Mouse (Mus musculus) bone marrow macrophage, adult 2 months (primary cell): ENCODE results near the gene Zfp273.

Experiments used
- CTCF ChIP-seq: IDR thresholded peaks from 2 replicates; pipeline ENCODE4 v1.5.1; 2012; ENCODE audit warnings: low read depth, mild to moderate bottlenecking, low read length, moderate library complexity
- POLR2A ChIP-seq: IDR thresholded peaks from 2 replicates; pipeline ENCODE4 v1.6.1; 2012; ENCODE audit warnings: mild to moderate bottlenecking, low read depth, low read length, borderline replicate concordance

DNA sequence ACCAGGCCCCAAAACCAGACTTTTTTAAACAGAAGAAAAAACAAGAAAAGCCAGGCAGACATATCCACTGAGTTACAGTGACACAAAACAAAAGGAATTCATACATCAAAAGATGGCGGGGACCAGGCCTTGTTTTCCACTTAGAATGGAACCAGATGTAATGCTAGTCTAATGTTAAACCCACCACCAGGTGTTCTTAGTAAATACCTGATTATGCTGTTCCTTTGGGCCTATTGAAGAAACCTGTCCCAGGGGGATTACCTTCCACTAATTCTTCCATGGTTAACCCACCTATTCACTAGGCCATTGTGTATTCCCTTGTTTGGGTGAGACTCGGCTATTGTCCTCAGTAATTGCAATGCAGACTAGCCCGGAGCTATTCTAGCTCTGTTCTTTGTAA, 14.9 kb upstream of the Zfp273 start:
- TF ChIP-seq POLR2A (no peak), CTCF (no peak)
